Mouse (Mus musculus): Measurements from ENCODE around the gene Tulp1.
"Not testable (repeated sequence)": the region's sequence is repeated elsewhere in the genome, so short reads cannot be mapped to it uniquely, and the experiment has no call there.

Gene Tulp1

GRCm38 (mm10) chr17:28332915-28333546 is 32.0 kb downstream of the Tulp1 start:
- no peak for DNase-seq

GRCm38 (mm10) chr17:28332113-28332914 is 32.7 kb downstream of the Tulp1 start:
- no peak for DNase-seq

GRCm38 (mm10) chr17:28331241-28332112 is 33.5 kb downstream of the Tulp1 start:
- DNase-seq: no peak

GRCm38 (mm10) chr17:28330590-28330989 is 34.4 kb downstream of the Tulp1 start:
- not testable (repeated sequence) for DNase-seq

GRCm38 (mm10) chr17:28330232-28330546 is 34.8 kb downstream of the Tulp1 start:
- no peak for DNase-seq

GRCm38 (mm10) chr17:28329503-28330231 is 35.4 kb downstream of the Tulp1 start:
- no peak for DNase-seq

GRCm38 (mm10) chr17:28328946-28329345 is 36.1 kb downstream of the Tulp1 start:
- DNase-seq: no peak

- peak; percentile 95 for DNase-seq
These were observed 36.6 kb downstream of the Tulp1 start, which contains the start of gene Rpl10a for GRCm38 (mm10) chr17:28328366-28328928. Rpl10a (plus strand) TSS chr17:28328471.

- no peak for DNase-seq
These were observed 37.2 kb downstream of the Tulp1 start for GRCm38 (mm10) chr17:28327673-28328325.

GRCm38 (mm10) chr17:28326951-28327350 is 38.1 kb downstream of the Tulp1 start:
- no peak for DNase-seq

GRCm38 (mm10) chr17:28325751-28326150 is 39.3 kb downstream of the Tulp1 start:
- DNase-seq: no peak

GRCm38 (mm10) chr17:28324416-28324815 is 40.6 kb downstream of the Tulp1 start:
- DNase-seq: not testable (repeated sequence)

GRCm38 (mm10) chr17:28323786-28324185 is 41.2 kb downstream of the Tulp1 start:
- no peak for DNase-seq

- DNase-seq: no peak
These were observed 43.3 kb downstream of the Tulp1 start for GRCm38 (mm10) chr17:28321700-28322099.

- DNase-seq: no peak
These were observed 47.3 kb downstream of the Tulp1 start for GRCm38 (mm10) chr17:28317725-28318124.

- no peak for DNase-seq
These were observed 47.9 kb downstream of the Tulp1 start for GRCm38 (mm10) chr17:28317091-28317490.

- DNase-seq: no peak
These were observed 48.5 kb downstream of the Tulp1 start for GRCm38 (mm10) chr17:28316476-28316875.

GRCm38 (mm10) chr17:28315611-28316160 is 49.3 kb downstream of the Tulp1 start:
- no peak for DNase-seq

- no peak for DNase-seq
These were observed 51.2 kb downstream of the Tulp1 start for GRCm38 (mm10) chr17:28313880-28314225.

GRCm38 (mm10) chr17:28313212-28313879 is 51.7 kb downstream of the Tulp1 start, which contains the start of gene Fance:
Fance (plus strand) TSS chr17:28313519.
- DNase-seq: peak; percentile 95
